Mouse (Mus musculus) yolk sac, embryonic 10.5 days (tissue): ENCODE data around the gene Brap.
"Not testable (repeated sequence)": the region's sequence is repeated elsewhere in the genome, so short reads cannot be mapped to it uniquely, and the experiment has no call there.

Experiments
- DNase-seq: peaks from one replicate; pipeline ENCODE4 v3.0.0-alpha.2; 2017; ENCODE audit warnings: low spot score

Gene Brap

GRCm38 (mm10) chr5:121660059-121660896, at the start of gene Brap, which contains the start of gene Acad10:
TSS of gene Brap (plus strand) at chr5:121660563.
TSS of gene Acad10 (minus strand) at chr5:121660514.
- peak; percentile 95 for DNase-seq

- DNase-seq = no peak
Measured at GRCm38 (mm10) chr5:121612036-121612435, 48.3 kb upstream of the Brap start.

GRCm38 (mm10) chr5:121614921-121615320, 45.4 kb upstream of the Brap start:
- DNase-seq = not testable (repeated sequence)

DNA sequence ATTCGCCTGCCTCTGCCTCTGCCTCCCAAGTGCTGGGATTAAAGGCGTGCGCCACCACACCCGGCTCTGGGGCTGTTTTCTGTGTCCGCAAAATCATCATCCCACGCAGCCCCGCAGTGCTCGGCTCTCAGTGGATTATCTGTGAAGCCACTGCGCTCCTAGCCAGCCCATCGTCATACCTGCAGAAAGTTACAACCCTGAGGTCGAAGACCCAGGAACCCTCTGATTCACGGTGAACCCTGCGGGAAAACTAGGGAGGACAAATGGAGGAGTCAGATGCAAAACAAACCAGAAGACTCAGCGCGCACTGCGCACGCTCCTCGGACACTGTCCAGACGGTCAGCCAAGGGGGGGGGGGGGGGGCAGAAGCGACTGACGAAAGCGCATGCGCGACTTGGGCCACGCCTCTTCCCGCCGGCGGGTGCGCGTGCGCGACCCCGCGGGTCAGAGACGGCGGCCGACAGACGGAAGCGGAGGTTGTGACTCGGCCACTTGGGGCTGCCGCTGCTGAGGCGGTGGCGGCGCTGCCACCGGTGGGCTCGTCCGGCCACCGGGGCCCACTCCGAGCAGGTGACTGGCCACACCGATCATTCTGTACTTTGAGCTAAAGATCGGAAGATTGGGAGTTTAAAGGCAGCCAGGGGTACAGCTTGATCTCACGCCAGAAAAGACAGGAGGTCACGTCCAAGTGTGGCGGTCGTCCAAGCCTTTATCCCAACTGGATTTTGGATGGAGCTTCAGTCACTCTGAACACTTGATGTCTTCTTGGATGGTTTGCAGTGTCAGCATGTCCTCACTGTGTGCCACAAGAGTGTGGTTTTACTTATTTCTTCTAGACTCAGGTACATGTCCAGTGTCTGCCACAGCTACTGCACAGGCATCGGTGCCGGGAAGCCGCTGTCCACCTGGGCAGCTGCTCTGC, 41.5 kb upstream of the Brap start, which contains the start of gene Acad12:
Gene Acad12, minus strand, starts transcription at position 347 of the 922 bp plus-strand sequence.
- DNase-seq = peak; percentile 94

GRCm38 (mm10) chr5:121621102-121621501, 39.3 kb upstream of the Brap start:
- no peak for DNase-seq

- DNase-seq = no peak
Measured at GRCm38 (mm10) chr5:121623241-121623640, 37.1 kb upstream of the Brap start.

DNA sequence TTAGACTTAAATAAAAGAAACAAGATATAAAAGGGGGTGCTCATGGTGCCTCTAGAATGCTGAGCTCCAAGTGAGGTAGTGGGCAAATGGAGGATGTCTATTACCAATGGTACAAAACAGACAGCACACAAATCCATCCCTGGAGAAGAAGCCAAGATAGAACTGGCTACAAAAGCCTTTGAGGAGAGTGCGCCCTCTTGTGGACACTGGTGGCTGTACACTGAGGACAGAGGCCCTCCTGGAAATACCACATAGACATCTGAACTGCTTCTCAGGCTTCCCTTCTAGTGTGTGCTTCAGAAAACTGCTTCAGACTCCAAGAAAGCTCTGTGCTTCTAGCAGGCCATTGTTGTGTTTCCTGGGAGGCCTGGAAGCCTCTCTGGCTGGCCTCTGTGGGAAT, 32.5 kb upstream of the Brap start:
- DNase-seq = peak; percentile 25

DNA sequence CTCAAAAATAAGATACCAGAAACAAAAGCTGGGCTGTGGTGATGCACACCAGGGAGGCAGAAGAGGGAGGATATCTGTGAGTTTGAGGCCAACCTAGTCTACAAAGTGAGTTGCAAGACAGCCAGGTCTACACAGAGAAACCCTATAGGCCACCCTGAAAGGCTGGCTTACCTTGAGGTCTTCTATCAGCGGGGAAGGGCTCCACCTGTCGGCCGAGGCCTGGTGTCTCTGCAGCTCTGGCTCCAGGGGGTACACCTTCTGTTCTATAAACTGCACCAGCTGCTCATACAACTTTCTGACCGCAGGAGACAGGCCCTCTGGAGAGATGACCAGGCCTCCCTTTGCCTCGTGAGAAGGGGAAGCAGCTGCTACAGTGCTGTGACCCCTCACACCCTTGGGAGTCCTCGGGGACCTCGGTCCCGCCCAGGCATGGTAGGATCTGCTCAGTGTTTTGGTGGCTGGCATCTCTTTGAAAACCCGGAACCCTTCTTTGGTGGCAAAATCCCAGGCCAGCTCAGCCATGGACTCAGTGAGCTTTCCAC, 29.2 kb upstream of the Brap start:
- DNase-seq = not testable (repeated sequence)

DNA sequence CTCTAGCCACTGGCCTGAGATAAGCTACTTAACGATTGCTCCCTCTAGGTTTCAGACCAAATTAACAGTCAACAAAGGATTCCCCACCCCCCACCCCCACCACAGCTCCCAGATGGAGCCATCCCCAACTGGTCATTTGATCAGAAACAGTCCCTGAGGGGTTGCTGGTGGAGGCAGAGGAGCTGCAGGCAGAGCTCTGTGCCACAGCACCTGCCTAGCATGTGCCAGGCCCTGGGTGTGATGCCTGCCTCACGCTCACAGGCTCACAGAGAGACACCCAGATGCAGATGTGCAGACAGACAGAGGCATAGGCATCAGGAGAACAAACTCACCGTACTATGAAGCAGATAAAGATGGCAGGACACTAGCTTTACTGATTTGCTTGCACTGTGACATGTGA, 27.6 kb upstream of the Brap start:
- no peak for DNase-seq

- no peak for DNase-seq
Measured at GRCm38 (mm10) chr5:121634668-121635067, 25.7 kb upstream of the Brap start.

DNA sequence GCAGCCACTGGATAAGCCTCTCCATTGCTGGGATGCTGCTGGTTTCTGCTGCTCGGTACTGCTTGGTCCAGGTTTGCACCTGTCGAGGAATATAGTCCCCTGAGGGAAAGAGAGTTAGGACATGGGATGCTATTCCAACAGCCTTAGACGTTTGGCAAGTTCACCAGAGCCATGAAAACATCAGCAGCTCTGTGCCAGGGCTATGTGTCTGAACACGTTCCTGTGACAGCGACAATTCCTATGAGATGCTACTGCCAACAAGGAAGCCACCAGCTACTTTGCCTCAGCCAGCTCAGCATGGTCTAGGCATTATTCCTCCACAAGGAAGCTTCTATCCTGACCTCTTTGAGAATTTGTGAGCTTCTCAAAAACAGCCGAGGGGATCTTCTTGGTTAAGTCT, 23.1 kb upstream of the Brap start:
- no peak for DNase-seq

DNA sequence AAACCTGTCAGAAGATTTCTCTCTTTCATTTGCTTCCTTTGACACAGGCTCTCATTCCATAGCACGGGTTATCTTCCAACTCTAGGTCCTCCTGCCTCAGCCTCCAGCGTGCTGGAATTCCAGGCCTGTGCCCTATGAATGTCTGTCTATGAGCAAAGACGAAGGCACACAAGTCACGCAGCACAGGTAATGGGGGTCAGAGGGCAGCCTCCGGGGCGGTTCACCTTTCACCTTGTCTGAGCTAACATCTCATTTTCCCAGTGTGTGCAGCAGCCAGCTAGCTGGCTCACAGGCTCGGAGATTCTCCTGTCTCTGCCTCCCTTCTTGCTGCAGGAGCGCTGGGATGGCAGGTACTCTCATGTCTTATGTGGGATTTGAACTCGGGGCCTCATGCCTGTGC, 20.8 kb upstream of the Brap start:
- peak; percentile 76 for DNase-seq

- DNase-seq = no peak
Measured at GRCm38 (mm10) chr5:121649134-121649533, 11.2 kb upstream of the Brap start.

DNA sequence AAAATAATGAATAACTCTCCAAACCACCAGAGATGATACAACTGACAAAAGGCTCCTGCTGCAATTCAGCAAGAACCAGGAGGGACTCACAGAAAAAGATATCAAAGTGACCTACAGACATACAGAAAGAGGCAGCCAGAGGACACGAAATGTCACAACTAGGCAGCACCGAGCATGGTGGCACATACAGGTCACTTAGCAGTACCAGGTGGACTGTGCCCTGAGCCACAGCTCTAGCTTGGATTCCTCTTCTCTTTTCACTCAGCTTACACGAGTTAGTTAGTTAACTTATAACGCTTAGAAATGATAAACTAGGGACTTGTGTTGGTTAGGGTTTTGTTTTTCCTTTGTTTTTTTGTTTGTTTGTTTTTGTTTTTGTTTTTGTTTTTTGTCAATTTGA, 5.8 kb upstream of the Brap start:
- no peak for DNase-seq

DNA sequence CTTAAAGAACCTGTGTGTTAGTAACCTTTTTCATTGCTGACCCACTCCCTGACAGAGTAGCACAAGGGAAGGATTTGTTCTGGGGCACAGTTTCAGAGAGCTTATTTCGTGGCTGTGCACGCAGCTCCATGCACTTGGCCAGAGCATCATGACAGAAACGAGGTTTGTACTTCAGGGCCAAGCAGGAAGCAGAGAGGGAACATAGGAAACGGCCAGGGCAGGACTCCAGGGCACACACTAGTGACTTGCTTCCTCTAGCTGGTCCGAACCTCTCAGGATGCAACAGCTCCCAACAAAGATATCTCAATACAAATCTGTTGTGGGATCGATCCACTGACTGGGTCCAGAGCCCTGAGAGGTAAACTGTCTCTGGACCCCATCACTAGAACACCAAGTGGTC, 3.5 kb upstream of the Brap start:
- DNase-seq = not testable (repeated sequence)

DNA sequence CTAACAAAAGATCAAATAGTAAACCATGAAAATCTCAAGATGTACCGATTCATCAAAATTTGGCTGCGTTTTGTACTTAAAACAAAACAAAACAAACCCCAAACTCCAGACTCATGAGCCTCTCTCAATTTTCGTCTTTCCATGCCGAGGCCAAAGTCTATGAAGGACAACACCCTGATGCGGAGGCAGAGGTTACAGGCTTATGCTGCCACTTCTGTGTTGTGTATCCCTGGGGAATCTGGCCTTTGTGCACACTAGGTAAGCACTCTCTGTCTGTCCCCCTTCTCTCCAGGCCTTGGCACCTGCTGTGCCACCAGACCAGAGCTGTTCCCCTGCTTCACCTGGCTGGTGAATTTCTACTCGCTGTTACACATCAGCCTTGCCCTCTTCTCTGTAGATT, 2.7 kb upstream of the Brap start:
- DNase-seq = not testable (repeated sequence)

DNA sequence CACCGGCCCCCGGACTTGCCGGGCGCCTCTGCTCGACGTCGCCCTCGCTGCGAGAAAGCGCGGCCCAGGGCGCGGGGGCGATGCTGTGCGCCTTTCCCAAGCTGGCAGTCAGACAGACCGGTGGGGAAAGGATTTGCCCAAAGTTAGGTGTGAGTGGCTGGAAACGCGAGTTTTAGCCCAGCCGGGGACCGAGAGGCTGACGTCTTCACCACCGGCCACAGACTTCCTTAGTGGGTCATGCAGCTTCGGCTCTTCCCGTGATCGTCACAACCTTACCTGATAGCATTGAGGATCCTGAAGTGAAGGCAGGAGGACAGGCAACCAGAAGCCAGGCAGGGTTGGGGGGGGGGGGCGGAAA, 513 bp downstream of the Brap start:
- no peak for DNase-seq

- no peak for DNase-seq
Measured at GRCm38 (mm10) chr5:121661494-121661893, 1.1 kb downstream of the Brap start.

GRCm38 (mm10) chr5:121663456-121663855, 3.1 kb downstream of the Brap start:
- peak; percentile 10 for DNase-seq

GRCm38 (mm10) chr5:121664078-121664477, 3.7 kb downstream of the Brap start:
- DNase-seq = no peak

DNA sequence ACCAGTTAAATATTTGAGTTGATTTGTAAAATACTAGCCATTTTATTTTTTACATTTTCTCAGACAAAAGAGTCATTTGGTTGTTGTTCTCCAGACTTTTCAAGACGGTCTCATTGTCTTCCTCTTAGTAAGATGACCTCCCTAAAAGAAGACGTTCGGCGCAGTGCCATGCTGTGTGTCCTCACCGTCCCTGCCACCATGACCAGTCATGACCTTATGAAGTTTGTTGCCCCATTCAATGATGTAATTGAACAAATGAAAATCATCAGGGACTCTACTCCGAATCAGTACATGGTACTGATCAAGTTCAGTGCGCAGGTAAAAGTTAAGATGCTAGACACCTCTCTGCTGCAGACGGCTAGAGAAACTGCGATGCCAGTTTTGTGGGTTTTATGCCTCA, 4.6 kb downstream of the Brap start:
- DNase-seq = no peak

- peak; percentile 10 for DNase-seq
Measured at GRCm38 (mm10) chr5:121667067-121667466, 6.7 kb downstream of the Brap start.

- DNase-seq = no peak
Measured at GRCm38 (mm10) chr5:121668411-121668810, 8.0 kb downstream of the Brap start.
